Mouse (Mus musculus) layer of hippocampus, postnatal 36 days (tissue): ENCODE results near the gene Tmem62. TPM values are rescaled to one million over a fixed set of nuclear protein-coding genes. Genes with fewer than 3 reads are reported as not detected.
"Not testable (repeated sequence)": the region's sequence is repeated elsewhere in the genome, so short reads cannot be mapped to it uniquely, and the experiment has no call there.

Experiments used
- DNase-seq, 2 experiments: peaks; one replicate each; pipeline ENCODE4 v3.0.0; 2022
- total RNA-seq, 2 experiments: library from RNA; stranded (reverse); gene quantifications; 2 replicates each; pipeline ENCODE4 v1.2.3; 2021

The Tmem62 gene
- total RNA-seq: 10 to 100 TPM; 23.0 to 26.2 TPM

DNA sequence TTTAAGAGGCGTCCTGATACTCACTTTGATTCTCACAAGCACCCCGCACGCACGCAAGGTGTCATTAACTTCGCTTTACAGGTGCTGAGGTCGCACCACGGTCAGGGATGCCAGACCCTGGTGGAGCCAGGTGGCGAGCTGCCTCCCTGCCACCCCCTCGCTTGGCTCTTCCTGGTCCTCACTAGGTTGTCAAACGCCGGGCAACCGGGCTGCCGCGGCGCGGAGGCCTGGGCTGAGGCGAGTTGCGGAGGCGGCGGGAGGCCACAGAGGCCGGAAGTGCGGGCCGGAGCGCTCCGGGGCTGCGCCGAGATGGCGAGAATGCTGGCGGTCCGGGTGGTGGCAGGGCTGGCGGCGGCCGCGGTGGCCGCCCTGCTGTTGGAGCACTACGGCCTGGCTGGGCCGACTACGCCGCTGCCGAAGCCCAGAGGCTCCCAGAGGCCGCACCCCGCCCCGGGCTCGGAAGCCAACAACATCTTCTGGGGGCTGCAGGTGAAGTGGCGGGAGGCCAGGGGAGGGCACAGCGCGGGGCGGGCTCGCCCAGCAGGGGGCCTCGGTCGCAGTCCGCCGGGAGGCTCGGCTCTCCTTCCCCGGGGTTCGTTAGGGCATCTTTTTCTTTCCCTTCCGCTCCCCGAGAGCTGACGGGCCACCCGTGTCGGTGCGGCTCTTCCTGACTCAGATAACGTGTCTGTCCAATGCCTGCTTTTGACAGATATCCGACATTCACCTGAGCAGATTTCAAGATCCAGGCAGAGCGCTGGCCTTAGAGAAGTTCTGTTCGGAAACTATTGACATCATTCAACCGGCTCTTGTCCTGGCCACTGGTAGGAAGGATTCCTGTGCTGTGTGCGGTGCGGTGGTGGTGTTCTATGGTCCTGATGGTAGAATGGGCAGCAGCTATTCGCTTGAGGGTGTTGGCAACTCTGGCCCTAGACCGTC lies at the start of gene Tmem62:
Tmem62 (plus strand) TSS at position 28 of the 936 bp plus-strand sequence.
- peak; percentile 59 to 67 for DNase-seq

DNA sequence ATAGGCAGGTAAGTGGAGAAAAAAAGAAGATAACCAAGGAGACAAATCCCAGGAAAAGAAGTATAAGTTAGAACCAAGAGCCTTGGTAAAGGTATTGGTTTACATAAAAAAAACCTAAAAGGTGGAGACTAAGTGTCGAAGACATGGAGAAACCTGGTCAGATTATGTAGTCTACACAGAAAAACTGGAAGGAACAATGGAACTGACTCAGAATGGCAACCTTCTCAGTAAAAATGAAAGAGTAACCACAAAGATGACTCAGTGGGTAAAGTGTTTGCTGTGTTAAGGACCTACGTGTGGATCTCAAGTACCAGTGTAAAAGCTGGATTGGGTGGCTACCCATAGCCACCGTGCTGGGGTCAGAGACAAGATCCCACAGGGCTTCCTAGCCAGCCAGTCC lies 43.8 kb upstream of the Tmem62 start:
- no peak for DNase-seq

DNA sequence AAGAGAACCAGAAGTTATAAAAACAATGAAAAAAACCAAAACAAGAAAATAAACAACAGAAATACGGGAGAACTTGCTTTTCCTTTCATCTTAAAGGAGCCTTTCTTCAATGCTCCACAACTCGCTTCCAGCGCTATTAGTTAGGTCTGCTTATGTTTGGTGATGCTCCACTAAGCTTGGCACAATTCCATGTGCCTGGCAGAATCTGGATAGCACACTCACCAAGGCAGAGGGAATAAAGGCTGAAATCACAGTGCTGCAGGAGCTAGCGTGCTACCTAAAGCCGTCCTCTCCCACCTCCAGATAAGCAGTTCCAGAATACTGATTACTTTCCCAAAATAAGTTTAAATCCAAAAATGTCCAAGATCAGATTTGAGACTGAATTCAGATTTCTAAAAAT lies 25.6 kb upstream of the Tmem62 start:
- peak; percentile 11 to 14 for DNase-seq

DNA sequence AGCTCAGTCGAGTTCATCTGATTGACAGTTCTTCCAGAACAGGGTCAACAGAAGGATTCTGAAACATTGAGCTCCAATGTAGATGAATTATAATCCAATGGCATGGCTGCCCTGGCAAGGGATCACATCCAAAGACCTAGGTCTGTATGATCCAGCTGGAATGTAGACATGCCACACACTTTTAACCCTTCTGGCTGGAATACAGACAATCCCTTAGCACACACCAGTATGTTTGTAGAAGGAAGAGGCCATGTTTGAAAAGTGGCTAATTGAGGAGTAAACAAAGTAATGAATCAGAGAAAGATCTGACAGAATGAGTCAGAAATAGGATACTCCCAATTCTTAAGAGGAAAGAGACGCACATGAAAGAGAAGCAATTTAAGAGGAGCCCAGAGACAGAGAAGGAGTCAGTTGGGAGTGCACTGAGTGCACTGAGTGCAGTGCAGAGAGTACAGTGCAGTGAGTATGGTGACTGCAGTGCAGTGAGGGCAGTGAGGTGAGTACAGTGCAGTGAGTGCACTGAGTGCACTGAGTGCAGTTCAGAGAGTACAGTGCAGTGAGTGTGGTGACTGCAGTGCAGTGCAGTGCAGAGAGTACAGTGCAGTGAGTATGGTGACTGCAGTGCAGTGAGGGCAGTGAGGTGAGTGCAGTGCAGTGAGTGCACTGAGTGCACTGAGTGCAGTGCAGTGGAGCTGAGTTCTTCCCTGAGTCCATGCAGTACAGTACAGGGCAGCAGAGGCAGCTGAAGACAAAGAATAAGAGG lies 24.5 kb upstream of the Tmem62 start:
- DNase-seq: no peak

DNA sequence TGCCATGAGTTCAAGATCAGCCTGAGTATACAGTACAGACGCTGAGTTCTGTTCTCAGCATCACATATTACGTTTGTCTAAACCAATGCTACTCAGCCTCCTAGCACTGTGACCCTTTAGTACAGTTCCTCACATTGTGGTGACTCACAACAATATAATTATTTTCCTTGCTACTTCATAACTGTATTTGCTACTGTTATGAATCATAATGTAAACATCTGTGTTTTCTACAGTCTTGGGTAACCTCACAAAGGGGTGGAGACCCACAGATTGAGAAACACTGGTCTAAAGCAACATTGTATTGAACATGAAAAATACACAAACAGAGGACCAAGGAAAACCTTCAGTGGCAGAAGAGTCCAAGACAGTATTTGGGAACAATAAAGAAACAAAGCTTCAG lies 17.5 kb upstream of the Tmem62 start:
- no peak for DNase-seq

DNA sequence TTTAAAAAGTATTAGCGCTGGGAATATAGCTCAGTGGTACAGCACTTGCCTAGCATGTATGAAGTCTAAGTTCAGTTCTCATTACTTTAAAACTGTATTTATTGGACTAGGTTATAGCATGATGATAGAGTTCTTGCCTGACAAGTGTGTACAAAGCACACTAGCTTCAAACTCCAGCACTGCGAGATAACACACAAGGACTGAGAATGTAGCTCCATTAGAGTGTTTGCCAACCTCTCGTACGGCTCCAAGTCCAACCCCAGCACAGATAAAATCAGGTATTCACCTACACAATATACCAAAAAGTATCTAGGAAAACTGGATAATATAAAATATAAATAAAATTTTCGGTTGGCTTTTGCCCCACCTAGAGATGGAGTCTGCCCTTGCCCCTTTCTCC lies 17.0 kb upstream of the Tmem62 start:
- no peak for DNase-seq

DNA sequence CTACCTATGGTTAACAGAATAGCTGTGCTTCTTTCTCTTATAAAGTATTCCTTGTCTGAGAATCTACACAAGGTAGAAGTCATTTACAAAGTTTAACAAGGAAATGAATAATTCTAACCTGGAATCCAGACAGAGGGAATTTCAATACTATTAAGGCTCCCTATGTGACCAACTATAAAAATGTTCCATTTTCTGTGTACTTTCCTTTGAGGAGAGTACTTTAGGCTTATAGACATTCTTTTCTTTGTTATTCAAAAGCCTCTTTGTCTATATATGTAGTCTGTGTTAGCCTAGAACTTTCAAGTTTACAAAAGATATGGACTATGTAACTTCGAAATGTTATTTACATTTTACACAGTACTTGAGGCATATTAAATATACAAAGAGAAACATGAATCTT lies 16.6 kb upstream of the Tmem62 start:
- DNase-seq: no peak

DNA sequence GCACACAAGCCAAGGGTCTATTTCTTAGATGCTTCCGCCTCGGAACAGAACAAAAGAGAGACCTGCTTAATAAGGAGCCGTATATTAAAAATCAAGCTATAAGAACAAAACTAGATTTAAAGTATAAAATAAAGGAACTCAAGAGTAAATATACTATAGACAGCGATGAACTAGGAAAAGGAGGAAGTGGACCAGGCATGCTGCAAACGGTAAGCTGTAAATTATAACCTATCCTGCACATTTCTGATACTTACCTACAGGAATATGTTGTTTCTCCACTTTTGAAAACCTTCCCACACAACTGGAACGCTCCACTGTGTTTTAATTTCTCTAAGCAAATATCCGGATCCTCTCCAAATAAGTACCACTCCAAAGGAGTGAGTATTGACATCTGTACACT lies 13.7 kb upstream of the Tmem62 start:
- no peak for DNase-seq

DNA sequence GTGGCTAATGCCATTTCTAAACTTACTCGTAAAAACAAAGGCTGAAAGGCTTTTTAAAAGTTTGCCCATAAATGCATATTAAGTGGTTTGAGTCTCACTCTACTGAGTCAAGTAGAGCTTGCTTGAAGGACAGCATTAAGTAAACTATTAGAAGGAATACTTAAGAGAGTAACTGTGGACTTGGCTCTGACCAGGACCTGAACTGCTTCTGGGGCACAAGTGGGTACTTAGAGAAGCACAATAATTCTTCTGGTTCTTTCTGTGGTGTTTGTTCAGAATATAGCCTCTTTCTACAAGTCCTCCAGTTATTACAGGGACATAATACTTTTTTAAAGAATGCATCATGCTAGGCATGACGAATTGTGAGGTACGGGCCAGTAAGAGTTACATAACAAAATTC lies 11.3 kb upstream of the Tmem62 start:
- DNase-seq: no peak

DNA sequence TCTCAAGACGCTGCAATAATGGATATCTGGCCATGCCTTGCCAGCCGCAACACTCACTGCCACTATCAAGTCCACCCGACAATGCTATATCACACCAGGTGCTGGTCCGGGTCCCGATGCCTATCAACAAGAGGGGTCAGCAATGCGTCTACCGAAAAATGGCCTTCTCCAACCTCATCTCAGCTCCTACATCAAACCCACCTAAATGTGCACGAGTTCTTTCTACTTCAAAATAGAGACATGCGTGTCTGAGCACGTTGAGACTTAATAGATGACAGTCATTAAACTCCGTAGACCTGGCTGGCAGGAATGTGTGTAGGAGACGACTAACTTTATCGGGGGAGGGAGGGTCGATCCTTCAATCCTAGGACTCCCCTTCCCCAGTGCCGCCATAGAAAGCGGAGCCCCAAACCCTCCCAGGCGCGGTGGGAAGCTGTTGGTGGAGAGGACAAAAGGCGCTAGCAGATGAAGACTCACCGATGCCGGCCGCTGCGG lies 6.7 kb upstream of the Tmem62 start:
- no peak for DNase-seq

DNA sequence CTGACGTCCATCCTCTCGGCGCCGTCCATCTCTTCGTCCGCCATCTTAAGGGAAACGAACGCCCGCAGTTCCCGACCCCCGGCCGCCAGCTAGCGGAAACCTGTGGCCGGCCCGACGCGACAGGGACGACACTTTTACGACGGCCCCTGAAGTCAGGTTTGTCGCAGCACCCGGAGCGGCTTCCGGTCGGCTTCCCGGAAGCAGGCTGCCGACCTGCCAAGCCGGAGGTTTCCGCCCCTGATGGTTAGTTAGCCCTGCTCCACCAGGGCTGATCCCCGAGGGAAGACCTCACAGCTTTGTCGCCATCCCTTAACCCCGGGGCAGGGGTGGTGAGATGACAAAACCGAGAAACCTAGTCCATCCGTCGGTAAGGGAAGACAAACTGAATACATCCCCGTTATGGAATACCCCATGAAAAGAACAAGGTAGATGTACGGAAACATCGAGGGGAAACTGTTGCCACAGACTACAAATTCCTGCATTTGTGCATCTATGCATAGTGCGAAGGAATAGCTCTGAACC lies 6.2 kb upstream of the Tmem62 start, which contains the start of gene Ubr1:
Ubr1 (minus strand) TSS at position 157 of the 522 bp plus-strand sequence.
- DNase-seq: peak; percentile 79 to 86

DNA sequence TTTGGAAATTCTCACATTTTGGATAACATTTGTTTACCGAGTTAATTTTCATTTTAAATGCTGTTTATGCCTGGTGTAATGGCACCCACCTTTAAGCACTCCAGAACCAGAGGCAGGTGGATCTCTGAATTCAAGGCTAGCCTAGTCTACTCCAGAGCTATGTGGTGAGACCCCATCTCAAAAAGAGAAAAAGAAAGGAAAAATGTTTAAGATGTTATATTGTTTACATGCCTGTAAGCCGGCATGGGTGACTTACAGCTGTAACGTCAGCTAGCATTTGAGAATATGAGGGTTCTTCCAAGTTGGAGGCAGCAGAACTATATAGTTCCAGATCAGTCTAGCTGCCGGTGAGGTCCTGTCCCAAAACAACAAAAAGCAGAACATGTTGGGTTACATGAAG lies 5.1 kb upstream of the Tmem62 start:
- no peak for DNase-seq

DNA sequence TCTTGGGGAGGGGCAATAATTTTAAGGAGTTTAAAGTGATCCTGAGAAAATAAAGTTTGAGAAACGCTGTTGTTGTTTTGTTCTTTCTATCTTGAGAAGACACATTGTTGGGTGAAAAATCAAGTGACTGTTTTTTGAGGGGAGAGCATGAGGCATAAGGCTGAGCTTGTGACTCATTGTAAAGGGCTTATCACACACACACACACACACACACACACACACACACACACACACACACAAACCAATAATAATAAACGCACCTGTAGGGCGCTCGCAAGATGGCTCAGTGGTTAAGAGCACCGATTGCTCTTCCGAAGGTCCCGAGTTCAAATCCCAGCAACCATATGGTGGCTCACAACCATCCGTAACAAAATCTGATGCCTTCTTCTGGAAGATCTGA lies 4.6 kb upstream of the Tmem62 start:
- DNase-seq: not testable (repeated sequence)

DNA sequence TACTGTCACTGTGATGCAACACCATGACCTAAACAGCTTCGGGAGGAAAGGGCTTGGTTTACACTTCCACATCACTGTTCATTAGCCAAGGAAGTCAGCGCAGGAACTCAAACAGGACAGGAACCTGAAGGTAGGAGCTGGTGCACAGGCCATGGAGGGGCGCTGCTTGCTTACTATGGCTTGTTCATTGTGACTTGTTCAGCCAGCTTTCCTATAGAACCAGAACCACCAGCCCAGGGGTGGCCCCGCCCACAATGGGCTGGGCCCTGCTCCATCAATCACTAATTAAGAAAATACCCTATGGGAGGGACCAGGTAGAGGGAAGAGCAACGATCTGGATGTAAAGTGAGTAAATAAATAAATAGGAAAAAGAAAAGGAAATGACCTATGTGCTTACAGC lies 3.9 kb upstream of the Tmem62 start:
- no peak for DNase-seq

DNA sequence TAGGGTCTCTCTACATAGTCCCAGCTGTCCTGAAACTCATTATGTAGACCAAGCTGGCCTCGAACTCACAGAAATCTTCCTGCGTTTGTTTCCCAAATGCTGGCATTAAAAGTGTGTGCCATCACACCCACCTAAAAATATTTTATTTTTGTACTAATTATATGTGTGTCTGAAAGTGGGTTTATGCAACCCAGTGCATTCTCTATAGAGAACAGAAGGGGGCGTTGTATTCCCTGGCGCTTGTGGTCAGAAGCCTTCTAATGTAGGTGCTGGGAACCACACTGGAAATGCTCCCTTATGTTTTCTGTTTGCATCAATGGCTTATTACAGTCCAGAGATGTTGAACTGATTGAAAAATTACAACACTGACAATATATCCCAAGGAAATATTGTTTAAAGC lies 509 bp upstream of the Tmem62 start:
- no peak for DNase-seq

DNA sequence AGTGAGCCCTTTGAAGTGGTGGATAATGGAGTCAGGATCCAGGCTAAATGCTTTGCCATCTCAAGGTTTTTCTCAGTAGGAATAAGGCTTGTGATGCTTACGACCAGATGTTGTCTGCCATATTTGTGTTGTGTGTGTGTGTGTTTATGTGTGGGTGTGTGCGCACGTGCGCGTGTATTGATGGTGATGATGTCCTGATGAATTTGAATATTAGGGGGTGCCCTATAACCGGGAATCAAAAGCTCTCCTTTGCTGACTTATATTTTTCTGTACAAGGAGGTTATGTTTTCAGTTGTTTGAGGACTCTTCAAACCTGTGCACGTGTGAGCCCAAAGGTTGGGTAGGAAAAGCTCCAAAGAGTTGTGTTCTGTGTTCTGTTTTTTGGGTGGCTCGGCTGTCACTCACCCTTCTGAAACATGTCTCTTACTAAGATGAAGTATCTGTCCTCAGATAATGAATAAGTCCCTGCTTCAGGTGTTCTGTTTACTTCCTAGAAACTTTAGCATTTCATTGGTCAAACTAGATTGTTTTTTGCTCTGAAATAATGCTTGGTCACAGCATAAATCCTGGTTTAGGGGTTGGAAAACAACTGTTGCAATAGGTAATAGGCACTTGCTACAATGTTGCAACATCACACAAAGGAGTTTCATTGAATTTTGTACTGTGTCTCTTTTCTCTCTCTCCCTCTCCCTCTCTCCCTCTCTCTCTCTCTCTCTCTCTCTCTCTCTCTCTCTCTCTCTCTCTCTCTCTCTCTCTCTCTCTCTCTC lies 1.3 kb downstream of the Tmem62 start:
- no peak for DNase-seq

DNA sequence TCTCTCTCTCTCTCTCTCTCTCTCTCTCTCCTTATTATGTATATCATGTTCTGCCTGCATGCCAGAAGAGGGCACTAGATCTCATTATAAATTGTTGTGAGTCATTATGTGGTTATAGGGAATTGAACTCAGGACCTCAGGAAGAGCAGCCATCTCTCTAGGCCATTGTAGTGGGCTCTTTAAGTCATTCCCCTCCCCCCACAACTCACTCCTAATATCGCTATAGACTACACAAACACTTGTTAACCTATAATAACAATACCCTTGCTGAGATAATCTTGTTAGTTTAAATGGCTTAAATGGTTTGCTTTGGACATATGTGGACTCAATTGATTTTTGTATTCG lies 1.8 kb downstream of the Tmem62 start:
- DNase-seq: no peak

DNA sequence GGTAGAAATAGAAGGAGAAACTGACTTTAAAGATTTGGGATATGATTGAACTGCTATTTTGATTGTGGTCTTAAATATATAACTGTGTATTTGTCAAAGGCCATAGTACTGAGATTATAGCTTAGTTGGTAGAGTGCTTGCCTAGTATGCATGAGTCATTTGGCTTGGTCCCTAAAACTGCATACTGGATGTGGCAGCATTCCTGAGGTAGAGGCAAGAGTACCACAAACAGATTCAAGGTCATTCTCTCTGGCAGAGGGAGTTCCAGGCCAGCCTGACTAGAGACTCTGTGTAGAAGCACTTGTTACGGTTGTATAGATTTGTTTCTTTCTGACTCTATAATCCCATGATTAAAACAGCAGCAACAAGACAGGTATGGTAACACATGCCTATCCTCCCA lies 3.0 kb downstream of the Tmem62 start:
- no peak for DNase-seq

DNA sequence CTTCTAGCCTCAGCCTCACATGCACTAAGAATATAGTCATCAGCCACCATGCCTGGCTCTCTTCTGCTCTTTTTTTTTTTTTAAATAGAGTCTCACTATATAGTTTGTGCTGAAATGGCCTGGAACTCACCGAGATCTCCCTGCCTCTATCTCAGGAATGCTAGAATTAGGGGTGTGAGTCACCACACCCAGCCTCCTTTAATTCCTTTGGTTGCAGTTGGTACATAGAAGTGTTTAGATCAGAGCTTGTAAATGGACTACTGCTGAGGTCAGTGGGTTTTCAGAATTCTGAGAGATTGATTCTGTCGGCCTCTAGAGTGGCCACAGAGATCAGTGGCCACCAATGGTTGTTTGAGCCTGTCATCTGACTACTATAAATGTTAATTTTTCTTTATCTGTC lies 4.0 kb downstream of the Tmem62 start:
- no peak for DNase-seq

DNA sequence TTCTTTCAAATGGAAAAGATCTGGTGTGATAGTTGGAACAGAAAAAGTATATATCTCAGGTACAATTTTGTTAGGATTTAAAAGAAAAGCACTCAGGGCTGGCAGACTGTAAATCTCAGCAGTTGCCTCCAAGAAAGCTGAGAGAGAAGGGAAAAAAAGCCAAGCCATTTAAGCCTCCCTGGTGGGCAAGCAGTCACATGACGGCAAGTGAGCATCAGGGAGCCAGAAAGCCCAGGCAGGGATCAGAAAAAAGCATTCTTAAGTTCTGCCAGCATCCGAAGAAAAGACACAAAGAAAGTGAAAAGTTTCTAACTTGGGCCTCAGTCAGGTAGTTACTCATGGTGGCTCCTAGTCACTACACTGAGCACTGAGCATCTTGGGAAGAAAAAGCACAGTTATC lies 6.8 kb downstream of the Tmem62 start:
- no peak for DNase-seq

DNA sequence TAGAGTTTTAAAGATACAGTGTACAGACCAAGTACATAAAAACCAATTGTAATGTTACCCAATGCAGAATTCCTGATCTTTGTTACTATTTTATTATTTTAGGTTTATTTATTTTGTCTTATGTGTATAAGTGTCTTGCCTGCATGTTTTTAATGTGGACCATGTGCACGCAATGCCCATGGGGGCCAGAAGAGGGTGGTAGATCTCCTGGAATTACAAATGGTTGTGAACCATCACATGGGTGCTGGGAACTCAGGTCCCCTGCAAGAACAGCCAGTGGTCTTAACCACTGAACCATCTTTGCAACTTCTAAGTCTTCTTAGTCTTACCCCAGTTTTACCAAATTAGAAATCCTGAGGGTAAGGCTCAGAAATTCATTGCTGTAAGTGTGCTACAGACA lies 8.4 kb downstream of the Tmem62 start:
- no peak for DNase-seq

DNA sequence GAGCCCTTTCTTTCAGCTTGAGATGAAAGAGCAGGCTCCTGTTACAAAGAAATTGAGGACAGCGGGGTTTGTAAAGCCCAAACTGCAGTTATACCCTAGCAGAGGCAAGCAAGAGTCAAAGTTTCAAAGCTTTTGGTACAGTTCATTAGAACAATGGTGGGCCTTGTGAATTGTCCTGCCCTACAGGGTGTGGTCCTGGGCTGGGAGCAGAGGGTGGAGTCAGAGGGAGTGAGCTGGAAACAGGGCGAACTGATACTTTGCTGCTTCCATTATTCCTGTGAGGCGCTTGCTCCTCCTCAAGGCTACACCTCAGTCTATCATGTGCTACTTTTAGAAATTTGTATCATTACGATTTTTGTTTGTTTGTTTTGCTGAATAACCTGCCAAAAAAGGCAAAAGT lies 14.4 kb downstream of the Tmem62 start:
- DNase-seq: no peak

DNA sequence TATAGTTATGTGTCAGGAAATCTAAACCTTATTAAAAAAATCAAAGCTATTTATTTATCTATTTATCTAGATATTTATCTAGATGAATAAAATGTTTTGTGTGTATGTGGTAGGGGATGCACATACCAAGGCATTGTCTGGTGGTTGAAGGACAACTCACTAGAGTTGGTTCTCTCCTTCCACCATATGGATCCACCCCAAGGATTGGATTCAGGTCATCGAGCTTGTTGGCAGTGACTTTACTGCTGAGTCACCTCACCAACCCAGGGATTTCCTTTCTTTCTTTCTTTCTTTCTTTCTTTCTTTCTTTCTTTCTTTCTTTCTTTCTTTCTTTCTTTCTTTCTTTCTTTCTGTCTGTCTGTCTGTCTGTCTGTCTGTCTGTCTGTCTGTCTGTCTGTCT lies 19.8 kb downstream of the Tmem62 start:
- DNase-seq: not testable (repeated sequence)
